Mouse (Mus musculus) heart, postnatal 4 days (tissue): ENCODE measurements around the gene Esr2. TPM values are rescaled to one million over a fixed set of nuclear protein-coding genes. Genes with fewer than 3 reads are reported as not detected.
"Not testable (repeated sequence)": the region's sequence is repeated elsewhere in the genome, so short reads cannot be mapped to it uniquely, and the experiment has no call there.

Source experiments
- DNase-seq: peaks from one replicate; pipeline ENCODE4 v3.0.0; 2021
- total RNA-seq, 2 experiments: library from RNA; stranded (reverse); gene quantifications; 2 replicates each; pipeline ENCODE4 v1.2.3; 2021

Esr2 gene
- total RNA-seq, 2 experiments from 2014 or later = 0.12 to 0.23 TPM

- not testable (repeated sequence) for DNase-seq
Measured at GRCm38 (mm10) chr12:76152389-76152788, 24.7 kb downstream of the Esr2 start.

- DNase-seq = no peak
Measured at GRCm38 (mm10) chr12:76136701-76137100, 40.4 kb downstream of the Esr2 start.

DNA sequence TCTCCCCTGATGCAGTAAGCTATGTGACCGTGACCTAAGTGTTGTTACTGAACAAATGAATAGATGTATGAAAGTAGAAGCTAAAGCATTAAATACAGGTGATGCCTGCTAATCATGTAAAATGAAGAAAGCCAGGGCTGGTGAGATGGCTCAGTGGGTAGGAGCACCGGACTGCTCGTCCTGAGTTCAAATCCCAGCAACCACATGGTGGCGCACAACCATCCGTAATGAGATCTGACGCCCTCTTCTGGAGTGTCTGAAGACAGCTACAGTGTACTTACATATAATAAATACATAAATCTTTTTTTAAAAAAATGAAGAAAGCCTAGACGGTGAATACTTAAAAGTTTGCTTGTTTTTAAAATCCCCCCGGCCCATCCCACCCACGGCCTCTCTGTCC, 44.0 kb downstream of the Esr2 start:
- DNase-seq = not testable (repeated sequence)

DNA sequence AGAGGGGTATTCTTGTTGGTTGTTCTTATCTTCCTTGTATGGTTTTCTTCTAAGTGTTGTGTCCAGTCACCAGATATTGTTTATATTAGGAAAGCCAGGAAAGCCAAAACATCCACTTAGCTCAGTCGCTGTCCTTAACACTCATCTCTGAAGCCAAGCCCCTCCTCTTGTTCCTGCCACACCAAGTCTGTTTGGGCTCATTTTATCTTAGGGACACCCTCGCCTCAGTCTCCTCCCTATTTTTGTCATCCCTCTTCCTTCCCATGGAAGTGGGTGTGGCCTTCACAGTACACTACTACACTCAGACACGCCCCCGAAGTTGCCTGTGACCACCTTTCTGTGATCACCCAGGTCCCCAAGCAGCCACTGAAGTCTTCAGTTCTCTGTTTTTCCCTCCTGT, 44.5 kb downstream of the Esr2 start:
- DNase-seq = no peak

DNA sequence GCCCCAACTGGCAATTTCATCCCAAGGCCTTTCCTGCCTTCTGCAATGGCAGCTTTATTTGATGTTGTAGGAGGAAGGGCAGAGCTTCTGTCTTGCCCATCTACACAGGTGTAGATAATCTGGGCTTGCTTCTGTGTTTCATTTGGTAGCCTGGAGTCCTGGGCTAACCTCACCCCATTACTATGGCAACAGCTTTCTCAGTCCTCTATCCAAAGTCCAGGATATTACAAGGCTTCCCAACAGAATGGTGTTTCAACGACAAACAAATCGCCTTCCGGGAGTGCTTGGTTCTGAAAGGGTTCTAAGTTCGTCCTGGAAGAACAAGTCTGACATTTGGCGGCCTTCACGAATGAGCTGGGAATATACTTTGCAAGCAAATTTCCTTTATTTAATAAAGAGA, 46.2 kb downstream of the Esr2 start:
- no peak for DNase-seq

DNA sequence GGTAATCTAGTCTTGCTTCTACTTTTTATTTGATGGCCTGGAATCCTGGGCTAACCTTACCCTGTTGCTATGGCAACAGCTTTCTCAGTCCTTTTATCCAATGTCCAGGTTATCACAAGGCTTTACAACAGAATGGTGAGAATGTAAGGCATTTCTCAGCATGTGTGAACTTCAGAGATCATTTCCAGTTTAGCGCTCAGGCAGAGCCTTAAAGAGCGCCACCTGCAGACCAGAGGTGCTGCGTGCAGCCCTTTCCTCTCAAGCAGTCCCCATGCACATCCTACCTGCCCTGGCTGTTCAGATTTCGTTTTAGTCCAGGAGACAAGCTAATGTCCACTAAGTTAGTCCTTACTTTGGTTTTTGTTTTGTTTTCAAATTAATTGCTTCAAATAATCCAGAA, 46.8 kb downstream of the Esr2 start:
- DNase-seq = peak; percentile 49

DNA sequence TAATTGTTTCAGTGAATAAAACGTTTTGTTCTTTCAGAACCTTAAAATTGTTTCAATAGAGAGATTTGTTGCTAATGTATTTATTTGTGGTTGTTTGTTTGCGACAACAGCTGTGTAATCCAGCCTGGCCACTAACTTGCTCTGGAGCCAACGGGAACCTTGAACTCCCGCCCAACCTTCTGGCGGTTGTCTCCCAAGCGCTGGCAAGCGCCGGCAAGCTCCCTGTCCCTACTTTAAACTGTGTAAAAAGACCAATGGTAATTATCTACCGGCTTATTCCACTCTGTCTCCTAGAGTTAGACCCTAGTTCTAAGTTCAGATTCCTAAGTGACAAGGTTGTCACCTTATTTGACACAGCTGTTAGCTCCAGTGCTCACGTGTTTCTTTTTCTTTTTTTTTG, 48.2 kb downstream of the Esr2 start:
- DNase-seq = no peak

DNA sequence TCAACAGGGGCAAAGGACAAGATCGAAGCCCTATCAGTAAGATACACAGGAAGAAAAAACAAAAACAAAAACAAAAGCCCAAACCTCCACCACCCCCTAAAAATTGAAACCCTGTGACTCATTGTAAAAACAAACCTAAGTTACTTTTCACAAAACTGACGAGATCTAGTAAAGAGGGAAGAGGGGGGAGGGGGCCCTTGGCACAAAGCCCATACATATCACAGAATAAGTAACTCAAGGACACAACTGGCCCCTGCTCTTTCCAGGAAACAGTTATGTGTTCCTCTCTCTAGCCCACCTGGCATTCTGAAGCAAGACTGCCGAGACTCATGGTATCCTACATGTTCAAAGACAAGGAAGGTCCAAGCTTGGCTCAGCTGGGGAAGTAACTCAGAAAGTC, 48.8 kb downstream of the Esr2 start:
- no peak for DNase-seq

DNA sequence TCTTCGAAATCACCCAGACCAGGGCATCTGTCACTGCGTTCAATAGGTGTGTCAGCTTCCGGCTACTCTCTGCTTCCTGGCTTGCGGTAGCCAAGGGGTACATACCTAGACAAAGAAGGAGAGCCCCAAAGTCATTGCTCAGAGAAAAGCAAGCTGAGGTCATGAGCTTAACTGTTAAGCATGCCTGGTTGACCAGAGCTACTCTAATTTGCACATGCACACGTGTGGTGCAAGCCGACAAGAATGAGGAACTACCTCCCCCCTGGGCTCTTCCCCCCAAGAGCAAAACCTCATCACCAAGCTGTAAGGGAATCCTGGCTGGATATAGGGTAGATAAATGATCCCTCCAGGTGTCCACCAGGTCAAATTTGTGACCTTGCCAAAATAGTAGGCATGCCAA, 53.8 kb downstream of the Esr2 start:
- DNase-seq = no peak

GRCm38 (mm10) chr12:76117632-76118153, 59.4 kb downstream of the Esr2 start:
- DNase-seq = peak; percentile 74

GRCm38 (mm10) chr12:76116577-76116976, 60.5 kb downstream of the Esr2 start:
- DNase-seq = no peak

GRCm38 (mm10) chr12:76111046-76111445, 66.0 kb downstream of the Esr2 start:
- no peak for DNase-seq

GRCm38 (mm10) chr12:76109646-76110405, 67.2 kb downstream of the Esr2 start:
- DNase-seq = no peak

DNA sequence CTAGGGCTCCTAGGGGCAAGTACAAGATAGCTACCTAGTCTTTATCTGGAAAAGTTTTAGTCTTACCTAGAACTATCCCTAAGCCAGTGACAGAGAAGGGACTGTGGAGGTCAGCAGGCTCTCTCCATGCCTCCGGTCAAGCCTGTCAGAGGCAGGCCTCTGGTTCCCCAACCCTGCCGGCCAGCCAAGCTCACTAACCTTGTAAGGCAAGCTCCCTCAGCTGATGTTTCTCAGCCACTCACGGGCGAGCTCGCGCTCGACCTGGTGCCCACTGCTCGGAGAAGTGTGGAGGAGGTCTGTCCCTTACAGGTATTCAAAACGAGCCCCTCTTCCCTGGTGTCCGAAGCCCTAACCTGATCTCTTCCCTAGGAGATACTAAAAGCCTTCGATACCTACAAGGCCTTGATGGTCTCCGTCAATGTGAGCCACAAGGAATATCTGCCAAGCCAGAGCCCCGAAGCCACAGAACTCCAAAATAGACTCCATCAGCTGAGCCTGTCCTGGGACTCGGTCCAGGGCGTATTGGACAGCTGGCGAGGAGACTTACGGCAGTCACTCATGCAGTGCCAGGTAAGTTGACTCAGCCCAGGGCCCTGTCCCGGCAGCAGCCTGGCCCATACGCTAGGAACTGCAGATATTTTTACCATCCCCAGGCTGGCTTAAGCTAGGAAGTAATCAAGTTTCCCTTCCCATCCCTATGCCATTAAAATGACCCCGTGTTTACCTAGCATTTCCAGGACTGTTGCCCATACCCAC, 72.3 kb downstream of the Esr2 start:
- peak; percentile 80 for DNase-seq

GRCm38 (mm10) chr12:76102621-76103020, 74.4 kb downstream of the Esr2 start:
- DNase-seq = no peak

DNA sequence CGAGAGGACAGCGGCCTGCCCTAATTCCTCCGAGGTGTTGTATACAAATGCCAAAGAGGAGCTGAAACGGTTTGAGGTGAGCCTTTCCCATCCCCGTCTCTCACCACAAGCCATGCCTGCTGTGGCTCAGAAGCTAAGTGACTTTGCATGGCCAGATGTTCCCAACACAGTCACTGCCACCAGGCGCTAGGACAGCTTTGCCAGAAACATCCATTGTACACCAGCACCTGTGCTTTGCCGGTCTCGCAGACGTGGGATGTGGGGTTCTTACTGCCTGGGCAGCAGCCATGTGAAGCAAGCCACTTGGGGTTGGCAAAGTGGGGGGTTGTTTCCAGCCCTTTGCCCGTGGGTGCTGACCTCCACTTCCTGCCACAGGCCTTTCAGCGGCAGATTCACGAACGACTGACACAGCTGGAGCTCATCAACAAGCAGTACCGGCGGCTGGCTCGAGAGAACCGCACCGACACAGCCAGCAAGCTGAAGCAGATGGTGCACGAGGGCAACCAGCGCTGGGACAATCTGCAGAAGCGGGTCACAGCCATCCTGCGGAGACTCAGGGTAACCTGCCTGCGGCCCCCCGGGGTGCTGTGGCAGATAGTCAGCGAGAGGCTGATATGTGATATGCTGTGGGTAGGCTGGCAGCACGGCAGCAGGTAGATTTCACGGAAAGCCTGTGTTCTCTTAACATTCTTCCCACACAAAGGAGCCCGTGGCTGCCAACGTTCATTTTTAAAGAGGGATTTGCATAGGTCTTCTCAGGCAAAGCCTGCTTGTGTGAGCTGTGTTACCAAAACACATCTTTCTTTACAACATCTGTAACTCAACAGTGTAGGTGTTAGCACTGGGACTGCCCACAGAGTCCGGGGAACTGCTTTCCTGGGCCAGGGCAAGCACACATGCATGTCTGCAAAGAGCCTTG, 81.7 kb downstream of the Esr2 start:
- no peak for DNase-seq

DNA sequence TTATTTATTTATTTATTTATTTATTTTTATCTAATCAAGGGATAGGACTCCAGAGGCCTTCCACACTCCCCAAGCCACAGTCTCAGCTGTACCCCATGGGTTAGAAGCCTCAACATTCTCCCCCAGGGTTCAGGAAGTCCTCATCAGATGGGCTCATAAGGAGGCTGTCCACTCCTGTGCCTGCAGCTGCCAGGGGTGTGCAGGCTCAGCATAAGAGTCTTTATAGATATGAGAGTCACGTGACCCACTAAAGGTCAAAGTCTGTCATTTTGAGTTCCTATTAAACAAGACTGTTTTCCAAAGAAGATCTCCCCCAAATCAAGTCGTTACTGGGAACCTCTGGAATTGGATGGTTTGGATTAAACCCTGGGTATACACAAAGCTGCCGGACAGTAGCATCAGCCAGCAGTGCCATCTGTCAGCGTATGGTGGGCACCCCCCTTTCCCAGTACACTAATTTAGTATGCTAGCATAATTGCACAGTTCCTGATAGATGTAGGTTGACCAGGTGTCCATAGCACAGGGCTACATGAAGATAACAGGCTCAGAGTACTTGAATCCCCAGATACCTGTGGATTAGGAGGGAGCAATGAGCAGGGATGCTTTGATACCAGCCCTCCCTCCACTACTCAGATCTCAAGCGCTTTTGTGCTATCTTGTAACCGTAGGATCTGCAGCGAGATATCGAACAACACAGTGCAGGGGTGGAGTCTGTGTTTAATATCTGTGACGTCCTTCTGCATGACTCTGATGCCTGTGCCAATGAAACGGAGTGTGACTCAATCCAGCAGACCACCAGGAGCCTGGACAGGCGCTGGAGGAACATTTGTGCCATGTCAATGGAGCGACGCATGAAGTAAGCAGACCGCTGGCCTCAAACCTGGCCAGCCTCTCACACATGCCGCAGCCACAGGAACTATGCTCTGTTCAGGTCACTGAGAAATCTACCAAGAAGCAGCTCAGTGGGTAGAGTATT, 83.2 kb downstream of the Esr2 start:
- DNase-seq = no peak

DNA sequence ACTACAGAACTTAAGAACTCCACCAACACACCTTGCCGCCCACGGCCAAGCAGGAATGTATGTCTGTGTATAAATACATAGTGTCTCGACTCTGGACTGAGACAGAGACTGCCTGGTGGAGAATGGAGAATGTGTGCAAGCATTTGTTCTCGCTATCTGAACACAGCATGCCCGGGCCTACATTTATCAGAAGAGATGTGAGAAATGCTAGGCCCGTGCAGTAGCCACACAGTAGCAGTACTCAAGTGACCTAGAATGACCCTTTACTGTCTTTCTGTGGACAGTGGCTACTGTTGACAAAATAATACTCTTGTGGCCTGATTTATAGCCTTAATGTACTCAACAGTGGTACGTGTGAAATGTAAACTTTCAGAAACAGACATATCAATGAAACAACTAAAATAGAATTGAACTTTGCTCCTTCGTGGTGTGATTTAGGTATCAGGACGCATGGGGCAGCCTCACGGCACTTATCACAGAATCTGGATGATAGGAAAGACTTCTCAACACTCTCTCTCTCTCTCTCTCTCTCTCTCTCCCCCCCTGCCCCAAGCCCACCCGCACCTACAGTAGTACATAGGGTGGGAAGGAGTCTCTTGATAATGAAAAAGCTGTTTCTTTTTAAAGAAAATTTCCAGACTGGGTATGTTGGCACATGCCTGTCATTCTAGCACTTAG, 84.1 kb downstream of the Esr2 start:
- DNase-seq = no peak

- no peak for DNase-seq
Measured at GRCm38 (mm10) chr12:76087025-76087424, 90.0 kb downstream of the Esr2 start.

DNA sequence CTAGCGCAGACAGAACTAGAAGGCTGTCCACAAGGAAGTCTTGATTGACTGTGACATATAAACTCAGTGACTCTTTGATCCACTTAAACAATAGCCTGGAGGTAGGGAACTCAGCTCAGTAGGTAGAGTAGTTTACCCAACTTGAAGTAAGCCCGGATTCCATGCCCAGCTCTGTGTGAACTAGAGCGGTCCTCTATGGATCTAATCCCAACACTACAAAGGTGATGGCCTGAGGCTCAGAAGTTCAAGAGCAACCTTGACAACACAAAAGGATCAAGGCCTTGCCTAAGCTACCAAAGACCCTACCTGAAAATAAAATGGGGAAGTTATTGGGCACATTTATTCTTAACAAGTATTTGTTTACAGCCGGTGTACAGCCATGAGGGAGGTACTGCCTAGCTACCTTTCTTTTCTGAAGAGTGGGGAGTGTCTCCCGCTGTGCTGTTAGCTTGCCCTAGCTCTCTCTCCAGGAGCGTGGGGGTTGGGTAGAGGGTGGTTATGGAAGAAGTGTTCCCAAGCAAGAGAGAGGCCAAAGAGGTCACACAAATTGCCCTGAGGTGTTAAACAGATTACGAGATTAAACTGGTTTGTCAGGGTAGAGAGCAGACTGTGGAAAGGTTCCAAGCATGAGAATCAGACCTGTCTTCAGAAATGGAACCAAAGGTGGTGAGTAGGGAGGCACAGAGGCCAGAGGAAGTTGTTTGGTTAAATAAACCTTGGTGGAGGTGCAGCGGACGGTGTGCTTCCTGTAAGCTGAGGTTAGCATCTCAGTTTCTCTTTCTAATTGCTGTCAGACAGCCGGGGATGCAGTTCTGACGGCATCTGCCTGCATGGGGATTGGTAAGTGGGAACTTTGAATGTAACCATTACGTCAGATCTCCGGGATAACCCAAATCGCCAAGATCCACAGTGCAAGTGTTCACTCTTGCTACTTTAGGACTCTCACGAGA, 90.8 kb downstream of the Esr2 start:
- no peak for DNase-seq
